Mouse (Mus musculus) spleen, postnatal 10 days (tissue): ENCODE data around the gene Myl9.

Experiments used
- DNase-seq, 2 experiments: peaks; one replicate each; pipeline ENCODE4 v3.0.0; 2021 to 2022; ENCODE audit warnings: low spot score in 2 of 2

Gene Myl9

GRCm38 (mm10) chr2:156774738-156775454 is at the start of gene Myl9:
Gene Myl9, plus strand, starts transcription at chr2:156775420.
- DNase-seq: peak; percentile 5 to 38

GRCm38 (mm10) chr2:156726344-156726743 is 48.9 kb upstream of the Myl9 start:
- no peak for DNase-seq

GRCm38 (mm10) chr2:156726878-156727277 is 48.3 kb upstream of the Myl9 start:
- no peak for DNase-seq

- no peak for DNase-seq
Observed at GRCm38 (mm10) chr2:156729537-156730469, 45.4 kb upstream of the Myl9 start.

GRCm38 (mm10) chr2:156730501-156730921 is 44.7 kb upstream of the Myl9 start:
- DNase-seq: peak; percentile 47 to 50

- DNase-seq: no peak
Observed at GRCm38 (mm10) chr2:156731592-156731991, 43.6 kb upstream of the Myl9 start.

GRCm38 (mm10) chr2:156732109-156732508 is 43.1 kb upstream of the Myl9 start:
- no peak for DNase-seq

GRCm38 (mm10) chr2:156735761-156736335 is 39.4 kb upstream of the Myl9 start:
- no peak for DNase-seq

GRCm38 (mm10) chr2:156736846-156737245 is 38.4 kb upstream of the Myl9 start:
- no peak for DNase-seq

GRCm38 (mm10) chr2:156737976-156738375 is 37.2 kb upstream of the Myl9 start:
- no peak for DNase-seq

- no peak for DNase-seq
Observed at GRCm38 (mm10) chr2:156741265-156741664, 34.0 kb upstream of the Myl9 start.

GRCm38 (mm10) chr2:156741998-156742397 is 33.2 kb upstream of the Myl9 start:
- no peak for DNase-seq

GRCm38 (mm10) chr2:156743248-156743647 is 32.0 kb upstream of the Myl9 start:
- DNase-seq: no peak

- DNase-seq: no peak
Observed at GRCm38 (mm10) chr2:156744414-156744813, 30.8 kb upstream of the Myl9 start.

- no peak for DNase-seq
Observed at GRCm38 (mm10) chr2:156747315-156747714, 27.9 kb upstream of the Myl9 start.

GRCm38 (mm10) chr2:156749687-156750086 is 25.5 kb upstream of the Myl9 start:
- no peak for DNase-seq

- no peak for DNase-seq
Observed at GRCm38 (mm10) chr2:156756937-156757336, 18.3 kb upstream of the Myl9 start.

GRCm38 (mm10) chr2:156760843-156761505 is 14.2 kb upstream of the Myl9 start:
- DNase-seq: no peak

- DNase-seq: no peak
Observed at GRCm38 (mm10) chr2:156761521-156762278, 13.5 kb upstream of the Myl9 start.

- DNase-seq: no peak
Observed at GRCm38 (mm10) chr2:156762499-156762898, 12.7 kb upstream of the Myl9 start.

GRCm38 (mm10) chr2:156763101-156763500 is 12.1 kb upstream of the Myl9 start:
- DNase-seq: no peak
